Mouse (Mus musculus) cerebellum, adult 2 months (tissue): ENCODE results near the gene Spen. TPM values are rescaled to one million over a fixed set of nuclear protein-coding genes. Genes with fewer than 3 reads are reported as not detected.
"Not testable (repeated sequence)": the region's sequence is repeated elsewhere in the genome, so short reads cannot be mapped to it uniquely, and the experiment has no call there.

Experiments used
- DNase-seq, 2 experiments: peaks; one replicate each; pipeline ENCODE4 v3.0.0; 2021
- H3K27ac ChIP-seq: fragments of 200-500 bp; 2 replicates; pipeline ENCODE4 v1.5.1; 2012; ENCODE audit warnings: low read length, control low read depth, inconsistent platforms; ENCODE audit not compliant: insufficient read depth
- H3K27me3 ChIP-seq: fragments of 200-500 bp; 2 replicates; pipeline ENCODE4 v1.6.1; 2012; ENCODE audit warnings: inconsistent platforms, mild to moderate bottlenecking, low read length, moderate library complexity; ENCODE audit not compliant: control insufficient read depth, insufficient read depth
- H3K4me1 ChIP-seq: fragments of 200-500 bp; 2 replicates; pipeline ENCODE4 v1.6.1; 2011; ENCODE audit warnings: low read length; ENCODE audit not compliant: control insufficient read depth, insufficient read depth
- H3K4me3 ChIP-seq: fragments of 200-500 bp; replicated peaks from 2 replicates; pipeline ENCODE3; 2011; ENCODE audit warnings: mild to moderate bottlenecking, low read depth, low read length, control low read depth; ENCODE audit not compliant: insufficient read depth
- CTCF ChIP-seq: fragments of 200-500 bp; IDR thresholded peaks from 2 replicates; pipeline ENCODE4 v1.5.1; 2011; ENCODE audit warnings: low read depth, mild to moderate bottlenecking, control low read depth, low read length, moderate library complexity, borderline replicate concordance; ENCODE audit not compliant: insufficient read depth
- POLR2A ChIP-seq: fragments of 200-500 bp; IDR thresholded peaks from 2 replicates; pipeline ENCODE4 v1.6.1; 2011; ENCODE audit warnings: low read length, control low read depth, borderline replicate concordance; ENCODE audit not compliant: insufficient read depth
- WGBS: fragments of 180-500 bp; shearing (Covaris S2); methylation state at CpG from one replicate; pipeline ENCODE4 v1.1.7; 2018; 5-methylcytosine and 5-hydroxymethylcytosine counted together
- polyA plus RNA-seq: library from polyadenylated mRNA; depleted of rRNA; stranded (reverse); fragments of >200 nt; gene quantifications from 2 replicates; pipeline ENCODE4 v1.2.3, GENCODE M21; 2012

The Spen gene
- polyA plus RNA-seq, 1 experiment, result 16.6 TPM

DNA sequence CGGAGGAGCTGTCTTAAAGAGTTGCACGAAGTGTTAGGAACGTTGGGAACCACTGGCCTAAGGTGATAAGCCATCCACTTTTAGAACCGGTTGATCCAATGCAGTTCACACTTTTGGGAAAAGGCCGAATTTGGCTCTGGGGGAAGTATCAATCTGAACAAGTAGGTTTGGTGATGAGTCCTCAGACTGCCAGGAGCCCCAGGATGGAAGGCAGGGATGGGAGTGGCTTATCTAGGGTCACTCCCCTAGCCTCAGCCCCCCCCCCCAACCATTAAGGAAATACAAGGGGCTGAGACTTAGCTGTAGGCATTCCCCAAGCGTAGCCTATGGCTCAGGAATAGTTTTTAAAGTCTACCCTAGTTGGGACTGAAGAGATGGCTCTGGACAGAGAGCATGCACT lies 27.8 kb upstream of the Spen start:
- Histone ChIP-seq H3K4me3 (no peak overlapping the region), H3K27ac (no peak overlapping the region), H3K27me3 (no peaks in the 10 kb centered on the region), H3K4me1 (no peaks in the 10 kb centered on the region)
- TF ChIP-seq CTCF (no peak), POLR2A (no peak)
- no peak for DNase-seq
- 95% methylated on average over 6 of the region's 6 CpGs for WGBS

DNA sequence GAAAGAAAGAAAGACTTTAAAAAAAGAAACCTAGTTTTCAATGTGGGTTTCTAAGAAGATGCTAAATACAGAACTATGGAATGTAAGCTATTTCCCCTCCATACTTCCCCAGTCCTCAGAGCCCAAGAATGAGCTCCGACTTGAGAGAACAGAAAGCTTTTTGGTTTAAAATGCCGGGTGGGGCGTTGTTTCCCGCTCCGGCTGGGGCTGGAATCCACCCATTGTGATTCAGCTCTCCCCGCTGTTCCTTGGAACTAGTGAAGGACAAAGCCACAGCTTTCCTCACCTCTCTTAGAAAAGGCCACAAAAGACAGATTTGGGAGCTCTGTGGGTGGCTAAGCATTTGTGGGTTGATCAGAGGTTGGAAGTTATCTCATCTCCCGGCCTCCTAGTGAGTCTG lies 26.9 kb upstream of the Spen start:
- Histone ChIP-seq H3K27ac (no peak overlapping the region), H3K27me3 (no peaks in the 10 kb centered on the region), H3K4me3 (no peak overlapping the region), H3K4me1 (no peaks in the 10 kb centered on the region)
- no peak for DNase-seq
- 48% methylated on average over 7 of the region's 7 CpGs for WGBS
- TF ChIP-seq POLR2A (no peak), CTCF (no peak)

DNA sequence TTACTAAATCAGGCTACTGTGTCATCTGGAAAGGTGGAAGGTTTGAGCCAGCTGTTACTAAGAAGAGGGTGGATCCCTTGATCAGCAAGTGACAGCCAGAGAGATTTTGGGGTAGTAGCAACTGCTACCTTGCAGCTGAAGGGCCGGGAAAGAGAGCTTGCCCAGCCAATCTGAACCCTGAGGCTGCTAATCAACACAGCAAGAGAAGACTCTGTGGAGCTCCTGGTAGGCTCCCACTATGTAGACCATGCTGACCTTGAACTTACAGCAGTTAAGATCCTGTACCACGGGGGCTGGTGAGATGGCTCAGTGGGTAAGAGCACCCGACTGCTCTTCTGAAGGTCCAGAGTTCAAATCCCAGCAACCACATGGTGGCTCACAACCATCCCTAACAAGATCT lies 26.3 kb upstream of the Spen start:
- Histone ChIP-seq H3K4me3 (no peak overlapping the region), H3K27ac (no peak overlapping the region; the same call in 1 of the 2 replicates), H3K4me1 (no peaks in the 10 kb centered on the region), H3K27me3 (no peaks in the 10 kb centered on the region)
- 85% methylated on average over 3 of the region's 3 CpGs for WGBS
- no peak for TF ChIP-seq POLR2A
- TF ChIP-seq CTCF, result no peak
- DNase-seq, result no peak

GRCm38 (mm10) chr4:141564209-141564608 lies 25.8 kb upstream of the Spen start:
- no peaks in the 10 kb centered on the region for H3K4me1 ChIP-seq
- no peak overlapping the region for H3K4me3 ChIP-seq
- TF ChIP-seq CTCF (no peak), POLR2A (no peak)
- WGBS, result 93% methylated on average over 4 of the region's 4 CpGs
- no peaks in the 10 kb centered on the region for H3K27me3 ChIP-seq
- no peak overlapping the region; the same call in 1 of the 2 replicates for H3K27ac ChIP-seq
- DNase-seq, result no peak

- Histone ChIP-seq H3K27me3 (no peaks in the 10 kb centered on the region), H3K27ac (no peak overlapping the region), H3K4me3 (no peak overlapping the region), H3K4me1 (peaks cover 6% of the 10 kb centered on the region; the same call in 1 of the 2 replicates)
- TF ChIP-seq POLR2A, result no peak
- TF ChIP-seq CTCF, result no peak
- 76% methylated on average over 11 of the region's 11 CpGs for WGBS
- DNase-seq, result no peak
These were observed 23.9 kb upstream of the Spen start for GRCm38 (mm10) chr4:141562281-141562680.

GRCm38 (mm10) chr4:141561331-141561919 lies 23.0 kb upstream of the Spen start:
- not testable (repeated sequence) for H3K4me3 ChIP-seq, H3K4me1 ChIP-seq
- WGBS, result 84% methylated on average over 5 of the region's 5 CpGs

DNA sequence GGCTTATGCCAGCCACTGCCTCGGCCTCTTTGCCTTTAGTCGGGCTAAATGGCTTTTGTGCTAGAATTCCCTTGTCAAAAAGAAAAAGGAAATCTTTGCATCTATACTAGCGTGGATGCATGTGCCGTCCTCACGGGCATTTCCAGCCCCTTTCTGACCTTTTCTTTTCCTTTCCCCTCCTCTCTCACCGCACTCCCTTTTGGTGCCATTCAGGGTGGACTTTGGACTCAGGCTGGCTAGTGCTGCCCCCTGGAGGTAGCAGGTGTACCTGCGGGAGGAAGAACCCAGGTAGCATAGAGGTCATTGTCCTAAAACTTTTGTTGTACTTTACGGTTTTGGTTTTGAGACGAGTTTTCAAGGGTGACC lies 21.5 kb upstream of the Spen start:
- peak; percentile 84 to 87 for DNase-seq
- TF ChIP-seq CTCF (peak; percentile 97), POLR2A (no peak)
- Histone ChIP-seq H3K27me3 (no peaks in the 10 kb centered on the region), H3K4me1 (peaks cover 6% of the 10 kb centered on the region; the same call in 1 of the 2 replicates), H3K4me3 (peak overlapping the region; percentile 64), H3K27ac (peak overlapping the region; percentile 92)
- 1% methylated on average over 9 of the region's 9 CpGs for WGBS

More at GRCm38 (mm10) chr4:141561331-141561919, 23.0 kb upstream of the Spen start:
- not testable (repeated sequence) for DNase-seq, H3K27ac ChIP-seq, H3K27me3 ChIP-seq

GRCm38 (mm10) chr4:141559131-141559897 lies 20.9 kb upstream of the Spen start:
- Histone ChIP-seq H3K4me3 (peak overlapping the region; percentile 64), H3K4me1 (peaks cover 6% of the 10 kb centered on the region; the same call in 1 of the 2 replicates), H3K27me3 (no peaks in the 10 kb centered on the region), H3K27ac (peak overlapping the region; percentile 92)
- TF ChIP-seq CTCF (no peak), POLR2A (peak; percentile 49; the same call in 1 of the 2 replicates)
- under 1% methylated on average over 30 of the region's 30 CpGs for WGBS
- peak; percentile 83 to 85 for DNase-seq
